Mouse (Mus musculus) lung, embryonic 14.5 days (tissue): ENCODE measurements around the gene Nrap. TPM values are rescaled to one million over a fixed set of nuclear protein-coding genes. Genes with fewer than 3 reads are reported as not detected.
A peak's percentile ranks its signal among the peaks of the same experiment; 100 is the strongest.
"Not testable (repeated sequence)": the region's sequence is repeated elsewhere in the genome, so short reads cannot be mapped to it uniquely, and the experiment has no call there.

Experiments
- ATAC-seq: fragments of 200-750 bp; cut with Nextera tagmentation; 2 replicates; pipeline ENCODE4 v1.8.0; 2017; ENCODE audit warnings: mild to moderate bottlenecking, moderate TSS enrichment, moderate library complexity; ENCODE audit not compliant: insufficient read depth
- DNase-seq: peaks from one replicate; pipeline ENCODE4 v3.0.0-alpha.2; 2015
- H3K27ac ChIP-seq: fragments of 300-500 bp; sonication (generic); 2 replicates; pipeline ENCODE4 v1.5.1; 2014; ENCODE audit warnings: low read depth, mild to moderate bottlenecking, moderate library complexity
- H3K27me3 ChIP-seq: fragments of 300-500 bp; sonication (generic); 2 replicates; pipeline ENCODE4 v1.6.1; 2014; ENCODE audit warnings: low read length, control low read depth; ENCODE audit not compliant: insufficient read depth
- H3K36me3 ChIP-seq: fragments of 300-500 bp; sonication (generic); 2 replicates; pipeline ENCODE4 v1.6.1; 2014; ENCODE audit warnings: control low read depth; ENCODE audit not compliant: insufficient read depth
- H3K4me1 ChIP-seq: fragments of 300-500 bp; sonication (generic); 2 replicates; pipeline ENCODE4 v1.6.1; 2014; ENCODE audit warnings: antibody characterized with exemption, control low read depth; ENCODE audit not compliant: insufficient read depth
- H3K4me2 ChIP-seq: fragments of 300-500 bp; sonication (generic); 2 replicates; pipeline ENCODE4 v1.6.1; 2014; ENCODE audit warnings: mild to moderate bottlenecking
- H3K4me3 ChIP-seq: fragments of 300-500 bp; sonication (generic); 2 replicates; pipeline ENCODE4 v1.5.1; 2014; ENCODE audit warnings: low read depth, low read length
- H3K9ac ChIP-seq: fragments of 300-500 bp; sonication (generic); 2 replicates; pipeline ENCODE4 v1.6.1; 2014
- H3K9me3 ChIP-seq: fragments of 300-500 bp; sonication (generic); 2 replicates; pipeline ENCODE4 v1.6.1; 2016; ENCODE audit warnings: low read depth, low read length, control low read depth
- CTCF ChIP-seq: IDR thresholded peaks from 2 replicates; pipeline ENCODE4 v1.5.1; 2016; ENCODE audit warnings: antibody characterized with exemption, low read depth
- WGBS: fragments of 180-500 bp; shearing (Covaris S2); extraction: QIAGEN DNeasy Blood & Tissue Kit; methylation state at CpG from one replicate; pipeline ENCODE4 v1.1.7; 2014; 5-methylcytosine and 5-hydroxymethylcytosine counted together
- polyA plus RNA-seq: library from polyadenylated mRNA; unstranded; fragments of >200 nt; fragmentation: Nextera tagmentation; extraction: Ambion mirVana; gene quantifications from 2 replicates; pipeline ENCODE4 v1.2.1, GENCODE M21; 2014

Gene Nrap
- polyA plus RNA-seq, 1 experiment from 2014 or later, result 0.18 TPM

DNA sequence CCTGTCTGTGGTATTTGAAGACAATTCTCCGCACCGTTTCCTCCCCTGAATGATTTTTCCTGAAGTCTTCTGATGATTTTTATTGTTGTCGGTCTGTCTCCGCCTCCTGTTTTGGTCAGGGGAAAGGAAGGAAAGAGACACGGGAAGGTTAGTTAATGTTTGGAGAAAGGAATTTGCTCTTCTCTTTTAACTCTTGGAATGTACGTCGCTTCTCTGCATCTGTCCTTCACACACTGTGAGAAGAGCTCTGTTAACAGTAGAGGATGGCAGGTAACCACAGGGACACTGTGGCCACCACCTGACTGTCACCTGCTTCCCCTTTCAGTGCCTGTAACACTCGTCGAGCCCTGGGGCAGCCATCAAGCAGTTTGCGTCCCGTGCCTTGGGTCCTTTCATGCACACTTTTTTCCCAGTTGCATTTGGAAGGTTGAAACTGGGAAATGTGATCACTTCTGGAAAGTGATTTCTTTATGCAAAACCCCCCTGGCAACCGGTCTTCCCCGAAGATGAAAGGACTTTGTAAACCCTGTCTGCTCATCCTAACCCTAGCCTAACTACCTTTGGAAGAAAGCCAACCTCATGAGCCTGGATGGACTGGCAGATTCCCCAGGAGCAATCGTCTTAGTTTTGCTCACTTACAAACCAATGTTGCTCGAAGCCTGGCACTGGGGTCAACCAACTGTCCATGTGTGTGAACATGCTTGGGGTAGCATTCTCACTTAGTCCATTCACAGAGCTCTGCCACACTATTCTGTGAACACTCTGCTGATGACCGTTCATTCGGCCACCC is 35.0 kb upstream of the Nrap start:
- Histone ChIP-seq H3K4me3 (no peak overlapping the region), H3K27me3 (no peaks in the 10 kb centered on the region), H3K36me3 (no peaks in the 10 kb centered on the region), H3K9ac (no peak overlapping the region), H3K9me3 (no peaks in the 10 kb centered on the region), H3K4me1 (0 out of 2 replicates have a peak, but pooled peaks cover 3% of the 10 kb centered on the region), H3K4me2 (no peak overlapping the region), H3K27ac (no peak overlapping the region)
- ATAC-seq (no peak), DNase-seq (peak; percentile 15)
- 64% methylated on average over 17 of the region's 17 CpGs for WGBS
- TF ChIP-seq CTCF, result no peak

DNA sequence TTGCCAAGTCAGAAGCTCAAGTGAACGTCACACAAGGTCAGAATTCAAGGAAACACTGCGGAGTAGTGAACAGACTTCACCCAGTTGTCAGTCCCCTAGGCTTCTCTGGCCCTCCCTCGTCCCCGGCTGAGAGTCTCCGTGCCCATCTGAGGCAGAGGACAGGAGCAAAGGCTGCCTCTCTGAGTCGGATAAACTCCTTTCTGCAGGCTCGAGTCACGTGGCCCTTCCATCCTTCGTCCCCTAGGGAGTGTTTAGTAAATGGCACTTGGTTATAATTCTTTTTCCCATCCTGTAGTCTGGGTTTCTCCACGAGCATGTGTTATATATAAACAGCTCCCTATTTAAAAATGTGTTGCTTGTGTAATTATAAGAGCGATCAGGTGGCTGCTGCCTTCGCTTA is 33.5 kb upstream of the Nrap start:
- Histone ChIP-seq H3K9ac (no peak overlapping the region), H3K36me3 (no peaks in the 10 kb centered on the region), H3K4me3 (no peak overlapping the region), H3K27ac (no peak overlapping the region), H3K9me3 (no peaks in the 10 kb centered on the region), H3K4me1 (0 out of 2 replicates have a peak, but pooled peaks cover 3% of the 10 kb centered on the region), H3K4me2 (no peak overlapping the region), H3K27me3 (no peaks in the 10 kb centered on the region)
- WGBS, result 67% methylated on average over 12 of the region's 12 CpGs
- DNase-seq (no peak), ATAC-seq (0 out of 2 replicates have a peak, but pooled peaks have one; percentile 4)
- no peak for TF ChIP-seq CTCF

DNA sequence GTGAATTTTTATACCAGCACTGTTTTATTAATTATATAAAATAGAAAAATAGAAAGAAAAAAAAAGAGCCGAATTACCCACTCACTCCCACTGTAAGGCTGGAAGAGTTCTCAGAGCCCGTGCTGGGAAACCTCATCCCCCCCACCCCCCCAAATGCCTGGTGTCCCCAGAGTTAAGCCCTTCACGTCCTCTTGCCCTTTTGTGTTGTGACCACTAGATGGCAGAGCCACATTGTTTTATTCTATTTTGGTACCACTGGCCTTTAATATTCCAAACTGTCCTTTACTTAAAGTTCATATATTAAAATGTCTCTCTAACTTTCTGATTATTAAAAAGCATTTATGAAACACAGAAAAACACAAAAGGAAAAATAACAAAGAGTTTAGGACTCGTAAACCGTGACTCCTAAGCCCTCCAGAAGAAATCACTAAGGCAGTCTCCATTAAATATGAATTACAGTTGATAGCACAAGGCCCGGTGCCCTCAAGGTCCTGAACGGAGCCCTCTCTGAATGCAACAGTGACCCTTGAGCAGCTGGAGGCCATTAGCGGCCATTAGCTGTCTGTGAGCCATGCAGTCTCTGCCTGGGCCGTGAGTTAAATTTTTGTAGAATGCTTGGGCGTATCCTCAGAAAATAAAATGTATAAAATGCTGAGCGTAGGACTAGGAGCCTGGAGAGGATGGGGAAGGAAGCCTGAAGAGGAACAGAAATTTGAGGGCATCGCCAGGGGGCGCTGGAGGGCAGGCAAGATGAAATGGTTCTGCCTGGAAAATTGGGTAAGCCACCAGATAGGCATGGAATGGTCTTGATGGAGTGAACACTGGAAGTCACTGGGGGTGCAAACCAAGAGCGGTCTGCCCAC is 32.9 kb upstream of the Nrap start:
- Histone ChIP-seq H3K27me3 (no peaks in the 10 kb centered on the region), H3K36me3 (no peaks in the 10 kb centered on the region), H3K27ac (no peak overlapping the region), H3K4me2 (no peak overlapping the region), H3K9me3 (no peaks in the 10 kb centered on the region), H3K4me3 (no peak overlapping the region), H3K9ac (no peak overlapping the region), H3K4me1 (0 out of 2 replicates have a peak, but pooled peaks cover 3% of the 10 kb centered on the region)
- DNase-seq, result peak; percentile 92
- peak; percentile 87 for TF ChIP-seq CTCF
- WGBS, result 33% methylated on average over 14 of the region's 14 CpGs
- ATAC-seq, result peak; percentile 53

DNA sequence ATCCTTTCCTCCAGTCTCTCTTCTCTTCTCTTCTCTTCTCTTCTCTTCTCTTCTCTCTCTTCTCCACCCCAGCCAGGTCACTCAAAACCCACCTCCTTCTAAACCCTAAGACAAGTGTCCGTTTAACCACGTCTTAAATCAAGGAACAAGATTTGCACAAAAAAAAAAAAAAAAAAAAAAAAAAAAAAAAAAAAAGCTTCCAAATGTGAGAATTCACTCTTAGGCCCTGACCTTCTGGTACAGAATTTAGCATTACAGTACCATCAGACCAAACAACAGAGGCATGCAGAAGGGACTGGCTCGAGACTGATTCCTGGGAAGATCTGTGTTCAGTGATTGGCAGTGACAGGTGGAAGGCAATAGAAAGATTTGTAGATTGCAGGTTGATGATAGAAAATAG is 30.5 kb upstream of the Nrap start:
- H3K4me3 ChIP-seq, result no peak overlapping the region
- no peaks in the 10 kb centered on the region for H3K9me3 ChIP-seq
- ATAC-seq (no peak), DNase-seq (no peak)
- H3K27ac ChIP-seq, result no peak overlapping the region
- H3K4me2 ChIP-seq, result no peak overlapping the region
- H3K36me3 ChIP-seq, result no peaks in the 10 kb centered on the region
- H3K4me1 ChIP-seq, result 0 out of 2 replicates have a peak, but pooled peaks cover 3% of the 10 kb centered on the region
- WGBS, result 76% methylated on average over 3 of the region's 3 CpGs
- H3K9ac ChIP-seq, result no peak overlapping the region
- no peak for TF ChIP-seq CTCF
- H3K27me3 ChIP-seq, result no peaks in the 10 kb centered on the region

DNA sequence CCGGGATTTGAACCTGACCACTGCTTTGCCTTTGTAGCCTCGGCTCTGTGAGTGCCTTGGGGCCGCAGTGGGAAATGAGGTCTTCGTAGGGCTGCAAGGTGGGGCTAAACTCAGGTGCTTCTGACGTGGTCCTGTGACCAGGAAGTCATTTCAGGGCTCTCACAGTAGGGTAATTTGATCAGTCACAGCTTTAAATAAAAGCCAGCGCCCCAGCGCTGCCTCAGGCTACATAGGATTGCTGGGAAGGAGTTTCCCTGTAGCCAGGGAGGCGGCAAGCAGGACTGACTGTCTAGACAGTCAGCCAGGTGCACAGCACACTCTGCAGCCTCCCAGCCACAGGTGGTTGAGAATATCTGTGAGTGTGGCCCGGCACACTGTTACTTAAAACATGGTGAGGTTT is 29.6 kb upstream of the Nrap start:
- no peak for DNase-seq
- Histone ChIP-seq H3K4me1 (no peaks in the 10 kb centered on the region), H3K27ac (no peak overlapping the region), H3K9me3 (no peaks in the 10 kb centered on the region), H3K27me3 (no peaks in the 10 kb centered on the region), H3K9ac (no peak overlapping the region), H3K36me3 (no peaks in the 10 kb centered on the region), H3K4me2 (no peak overlapping the region), H3K4me3 (no peak overlapping the region)
- no peak for ATAC-seq
- 58% methylated on average over 9 of the region's 9 CpGs for WGBS
- no peak for TF ChIP-seq CTCF

DNA sequence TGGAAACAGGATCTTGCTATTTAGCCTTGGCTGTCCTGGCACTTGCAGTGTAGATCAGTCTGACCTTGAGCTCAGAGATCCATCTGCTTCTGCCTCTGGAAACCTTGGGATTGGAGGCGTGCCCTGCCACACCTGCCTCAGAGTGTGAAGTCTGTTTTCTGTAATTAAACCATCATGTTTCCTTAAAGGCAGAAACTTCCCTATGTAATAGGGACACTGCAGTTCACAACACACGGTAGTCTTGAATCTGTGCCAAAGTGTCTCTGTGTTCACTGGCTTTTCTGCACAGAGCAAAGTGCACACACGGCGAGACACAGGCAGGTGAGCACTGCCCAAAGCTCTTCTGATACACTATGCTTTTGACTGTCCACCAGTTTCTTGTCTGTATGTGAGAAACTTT is 28.6 kb upstream of the Nrap start:
- no peaks in the 10 kb centered on the region for H3K27me3 ChIP-seq
- no peak for TF ChIP-seq CTCF
- WGBS, result 78% methylated on average over 4 of the region's 4 CpGs
- no peaks in the 10 kb centered on the region for H3K9me3 ChIP-seq
- ATAC-seq (no peak), DNase-seq (no peak)
- no peaks in the 10 kb centered on the region for H3K4me1 ChIP-seq
- no peak overlapping the region for H3K4me2 ChIP-seq
- H3K36me3 ChIP-seq, result no peaks in the 10 kb centered on the region
- no peak overlapping the region for H3K9ac ChIP-seq
- H3K4me3 ChIP-seq, result no peak overlapping the region
- no peak overlapping the region for H3K27ac ChIP-seq

DNA sequence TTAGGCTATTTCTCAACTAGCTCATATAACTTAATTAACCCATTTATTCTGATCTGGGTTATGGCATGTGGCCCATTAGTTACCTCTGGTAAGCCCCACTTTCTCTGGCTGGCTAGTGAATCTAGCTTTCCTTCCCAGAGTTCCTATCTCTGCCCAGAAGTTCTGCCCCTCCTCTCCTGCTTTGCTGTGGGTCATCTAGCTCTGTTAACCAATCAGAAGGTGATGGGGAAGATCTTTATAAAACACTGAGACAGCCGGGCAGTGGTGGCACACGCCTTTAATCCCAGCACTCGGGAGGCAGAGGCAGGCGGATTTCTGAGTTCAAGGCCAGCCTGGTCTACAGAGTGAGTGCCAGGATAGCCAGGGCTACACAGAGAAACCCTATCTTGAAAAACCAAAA is 20.0 kb upstream of the Nrap start:
- not testable (repeated sequence) for DNase-seq, H3K27me3 ChIP-seq, H3K9ac ChIP-seq, H3K27ac ChIP-seq, H3K4me2 ChIP-seq, H3K9me3 ChIP-seq, H3K4me1 ChIP-seq, H3K4me3 ChIP-seq, ATAC-seq
- peaks cover 26% of the 10 kb centered on the region for H3K36me3 ChIP-seq
- 96% methylated on average over 4 of the region's 4 CpGs for WGBS
